Mouse (Mus musculus): ENCODE measurements around the gene Rpl6. TPM values are rescaled to one million over a fixed set of nuclear protein-coding genes. Genes with fewer than 3 reads are reported as not detected.
"Not testable (repeated sequence)": the region's sequence is repeated elsewhere in the genome, so short reads cannot be mapped to it uniquely, and the experiment has no call there.

The Rpl6 gene
- polyA plus RNA-seq, 1 experiment from 2014 or later = 373 TPM

- H3K4me2 ChIP-seq (replicated peaks; ENCODE audit: low read depth, low read length) = no peak overlapping the region
- no peak overlapping the region for H3K27ac ChIP-seq (ENCODE audit: low read length)
- H3K9me3 ChIP-seq (ENCODE audit: low read length) = no peaks in the 10 kb centered on the region
- H3K4me1 ChIP-seq (ENCODE audit: insufficient read depth, low read depth, low read length) = no peaks in the 10 kb centered on the region
- H3K9ac ChIP-seq (replicated peaks; ENCODE audit: low read depth) = no peak overlapping the region
- H3K27me3 ChIP-seq (replicated peaks; ENCODE audit: insufficient read depth, low read length) = no peaks in the 10 kb centered on the region
- WGBS = 90% methylated on average over 2 of the region's 2 CpGs
- no peaks in the 10 kb centered on the region; the same call in 1 of the 2 replicates for H3K36me3 ChIP-seq (ENCODE audit: insufficient read depth, low read length)
- ATAC-seq (no peak), DNase-seq (ENCODE audit: low spot score) (no peak)
- H3K4me3 ChIP-seq (ENCODE audit: low read depth, low read length) = no peak overlapping the region
- TF ChIP-seq EP300 (IDR thresholded peaks at IDR 0.05) = no peak
- TF ChIP-seq CTCF (IDR thresholded peaks at IDR 0.05) = no peak
Observed at GRCm38 (mm10) chr5:121217313-121217634, 13.0 kb downstream of the Rpl6 start.

GRCm38 (mm10) chr5:121219190-121219589 is 14.9 kb downstream of the Rpl6 start:
- Histone ChIP-seq H3K36me3 (ENCODE audit: insufficient read depth, low read length) (no peaks in the 10 kb centered on the region), H3K9me3 (ENCODE audit: low read length) (no peaks in the 10 kb centered on the region), H3K9ac (replicated peaks; ENCODE audit: low read depth) (no peak overlapping the region), H3K27ac (ENCODE audit: low read length) (no peak overlapping the region), H3K4me3 (ENCODE audit: low read depth, low read length) (no peak overlapping the region), H3K4me1 (ENCODE audit: insufficient read depth, low read depth, low read length) (no peaks in the 10 kb centered on the region), H3K4me2 (replicated peaks; ENCODE audit: low read depth, low read length) (no peak overlapping the region), H3K27me3 (replicated peaks; ENCODE audit: insufficient read depth, low read length) (no peaks in the 10 kb centered on the region)
- 77% methylated on average over 1 of the region's 1 CpGs for WGBS
- ATAC-seq (no peak), DNase-seq (ENCODE audit: low spot score) (no peak)
- no peak for TF ChIP-seq EP300 (IDR thresholded peaks at IDR 0.05)
- no peak for TF ChIP-seq CTCF (IDR thresholded peaks at IDR 0.05)

GRCm38 (mm10) chr5:121219980-121220731 is 15.9 kb downstream of the Rpl6 start, which contains the start of gene Hectd4:
TSS of gene Hectd4 (plus strand) at chr5:121220219.
- Histone ChIP-seq H3K27ac (ENCODE audit: low read length) (peak within 1 kb of the TSS; percentile 80), H3K27me3 (replicated peaks; ENCODE audit: insufficient read depth, low read length) (no peaks in the 10 kb centered on the region), H3K4me2 (replicated peaks; ENCODE audit: low read depth, low read length) (peak within 1 kb of the TSS; percentile 88), H3K9ac (replicated peaks; ENCODE audit: low read depth) (peak within 1 kb of the TSS; percentile 75), H3K4me3 (ENCODE audit: low read depth, low read length) (peak within 1 kb of the TSS; percentile 97), H3K9me3 (ENCODE audit: low read length) (no peaks in the 10 kb centered on the region), H3K4me1 (ENCODE audit: insufficient read depth, low read depth, low read length) (no peaks in the 10 kb centered on the region), H3K36me3 (ENCODE audit: insufficient read depth, low read length) (no peaks in the 10 kb centered on the region)
- ATAC-seq (peak; percentile 97), DNase-seq (ENCODE audit: low spot score) (peak; percentile 96)
- WGBS = under 1% methylated on average over 31 of the region's 90 CpGs
- no peak for TF ChIP-seq CTCF (IDR thresholded peaks at IDR 0.05)
- no peak for TF ChIP-seq EP300 (IDR thresholded peaks at IDR 0.05)

GRCm38 (mm10) chr5:121220732-121221301 is 16.5 kb downstream of the Rpl6 start:
- H3K4me1 ChIP-seq (ENCODE audit: insufficient read depth, low read depth, low read length) = no peaks in the 10 kb centered on the region
- no peaks in the 10 kb centered on the region for H3K27me3 ChIP-seq (replicated peaks; ENCODE audit: insufficient read depth, low read length)
- H3K36me3 ChIP-seq (ENCODE audit: insufficient read depth, low read length) = no peaks in the 10 kb centered on the region
- peak overlapping the region; percentile 80 for H3K27ac ChIP-seq (ENCODE audit: low read length)
- peak; percentile 52 for DNase-seq (ENCODE audit: low spot score)
- H3K4me3 ChIP-seq (ENCODE audit: low read depth, low read length) = peak overlapping the region; percentile 97
- peak overlapping the region; percentile 75 for H3K9ac ChIP-seq (replicated peaks; ENCODE audit: low read depth)
- H3K9me3 ChIP-seq (ENCODE audit: low read length) = no peaks in the 10 kb centered on the region
- peak overlapping the region; percentile 88 for H3K4me2 ChIP-seq (replicated peaks; ENCODE audit: low read depth, low read length)
- TF ChIP-seq CTCF (IDR thresholded peaks at IDR 0.05) = no peak
- TF ChIP-seq EP300 (IDR thresholded peaks at IDR 0.05) = no peak
- ATAC-seq = peak; percentile 18
- WGBS = 1% methylated on average over 24 of the region's 38 CpGs

- ATAC-seq (no peak), DNase-seq (ENCODE audit: low spot score) (no peak)
- Histone ChIP-seq H3K36me3 (ENCODE audit: insufficient read depth, low read length) (no peaks in the 10 kb centered on the region), H3K27ac (ENCODE audit: low read length) (no peak overlapping the region), H3K4me2 (replicated peaks; ENCODE audit: low read depth, low read length) (peak overlapping the region; percentile 88), H3K9ac (replicated peaks; ENCODE audit: low read depth) (0 out of 2 replicates have a peak overlapping the region, but pooled peaks have one; percentile 8), H3K4me3 (ENCODE audit: low read depth, low read length) (peak overlapping the region; percentile 97), H3K9me3 (ENCODE audit: low read length) (no peaks in the 10 kb centered on the region), H3K27me3 (replicated peaks; ENCODE audit: insufficient read depth, low read length) (no peaks in the 10 kb centered on the region), H3K4me1 (ENCODE audit: insufficient read depth, low read depth, low read length) (no peaks in the 10 kb centered on the region)
- TF ChIP-seq CTCF (IDR thresholded peaks at IDR 0.05) = no peak
- no peak for TF ChIP-seq EP300 (IDR thresholded peaks at IDR 0.05)
- 20% methylated on average over 21 of the region's 23 CpGs for WGBS
Observed at GRCm38 (mm10) chr5:121221328-121221850, 17.1 kb downstream of the Rpl6 start.

GRCm38 (mm10) chr5:121224020-121224419 is 19.7 kb downstream of the Rpl6 start:
- not testable (repeated sequence) for ATAC-seq; H3K4me2 ChIP-seq (replicated peaks; ENCODE audit: low read depth, low read length); H3K27ac ChIP-seq (ENCODE audit: low read length); DNase-seq (ENCODE audit: low spot score); H3K9me3 ChIP-seq (ENCODE audit: low read length); H3K36me3 ChIP-seq (ENCODE audit: insufficient read depth, low read length); H3K4me3 ChIP-seq (ENCODE audit: low read depth, low read length); H3K4me1 ChIP-seq (ENCODE audit: insufficient read depth, low read depth, low read length); H3K27me3 ChIP-seq (replicated peaks; ENCODE audit: insufficient read depth, low read length); H3K9ac ChIP-seq (replicated peaks; ENCODE audit: low read depth)
- 87% methylated on average over 4 of the region's 4 CpGs for WGBS
